Mouse (Mus musculus) MEL (cell line): Measurements from ENCODE around the gene Nol6.

Experiments
- HCFC1 ChIP-seq: IDR thresholded peaks from 2 replicates; pipeline ENCODE4 v1.6.1; 2012; ENCODE audit warnings: low read depth, mild to moderate bottlenecking, inconsistent platforms, low read length, improper control_type of control experiment, moderate library complexity
- POLR2A ChIP-seq, 2 experiments: IDR thresholded peaks; 2 replicates each; pipeline ENCODE4 v1.6.1; 2011 to 2012; ENCODE audit warnings: low read length in 2 of 2, mild to moderate bottlenecking in 2 of 2, control low read depth in 1 of 2, improper control_type of control experiment in 1 of 2, low read depth in 1 of 2, moderate library complexity in 1 of 2; ENCODE audit not compliant: control insufficient read depth in 1 of 2, insufficient read depth in 1 of 2, poor library complexity in 1 of 2
- POLR2AphosphoS2 ChIP-seq: IDR thresholded peaks from 2 replicates; pipeline ENCODE4 v1.6.1; 2011; ENCODE audit warnings: low read length, improper control_type of control experiment
- POLR2AphosphoS5 ChIP-seq: IDR thresholded peaks from 2 replicates; pipeline ENCODE4 v1.6.1; 2012; ENCODE audit warnings: low read depth, borderline replicate concordance, mild to moderate bottlenecking, inconsistent platforms, low read length, moderate library complexity, mixed read lengths
- SMC3 ChIP-seq: IDR thresholded peaks from 2 replicates; pipeline ENCODE4 v1.6.1; 2011; ENCODE audit warnings: low read depth, low read length, improper control_type of control experiment
- ZC3H11A ChIP-seq: IDR thresholded peaks from 2 replicates; pipeline ENCODE4 v1.6.1; 2012; ENCODE audit warnings: low read depth, mild to moderate bottlenecking, inconsistent platforms, low read length, improper control_type of control experiment

- TF ChIP-seq POLR2AphosphoS2 (no peak), POLR2AphosphoS5 (no peak), SMC3 (no peak), HCFC1 (no peak), ZC3H11A (no peak), POLR2A (IDR thresholded peaks at IDR 0.05; ENCODE audit: control insufficient read depth in 1 of 2, insufficient read depth in 1 of 2, low read depth in 1 of 2, low read length in 2 of 2, poor library complexity in 1 of 2) (no peak)
Measured at GRCm38 (mm10) chr4:41074461-41074860, 49.8 kb downstream of the Nol6 start.
